Mouse (Mus musculus): ENCODE data around the gene Hist1h1b.

DNA sequence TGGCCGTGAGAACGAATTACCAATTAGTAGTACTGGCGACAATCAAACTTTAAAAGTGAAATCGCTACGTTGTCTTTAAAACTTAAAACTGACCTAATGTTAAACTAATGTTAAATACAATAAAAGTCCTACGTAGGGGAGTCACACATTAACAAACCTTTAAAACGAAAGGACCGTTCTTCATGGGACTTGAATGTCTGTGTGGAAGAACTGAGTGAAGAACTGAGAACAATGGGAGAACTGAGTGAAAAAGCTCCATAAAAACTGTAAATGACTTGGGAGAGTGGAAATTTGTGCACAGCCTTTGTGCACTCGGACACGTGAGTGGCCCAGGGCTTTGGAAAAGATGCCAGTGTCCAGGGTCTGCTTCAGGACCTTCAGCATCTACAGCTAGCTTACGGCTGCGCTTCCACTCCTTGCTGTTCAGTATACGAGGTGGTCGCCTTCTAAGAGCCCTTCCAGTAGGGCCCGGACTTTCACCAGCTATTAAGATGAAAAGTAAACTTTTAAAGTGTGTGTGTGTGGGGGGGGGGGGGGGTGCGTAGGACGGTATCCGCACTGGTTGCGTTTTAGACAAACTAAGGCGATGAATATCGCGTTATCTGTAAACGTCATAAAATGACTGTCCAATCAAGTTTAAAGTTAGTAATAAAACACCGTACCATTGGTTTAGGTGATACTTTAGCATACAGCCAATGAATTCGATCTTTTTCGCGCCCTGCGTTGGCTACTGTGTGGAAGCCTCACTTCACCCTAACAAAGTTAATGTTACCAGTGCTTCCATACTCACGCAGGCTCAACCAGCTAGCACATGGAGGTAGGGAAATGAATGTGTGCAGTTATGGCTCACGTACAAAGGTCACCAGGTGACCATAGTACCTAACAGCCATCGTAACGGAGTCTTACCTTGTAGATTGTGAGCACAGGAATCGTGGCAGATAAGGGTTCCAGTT, 1.3 kb downstream of the Hist1h1b start:
- TF ChIP-seq E2F4 (IDR thresholded peaks at IDR 0.05; ENCODE audit: insufficient read depth): peak; percentile 92
- TF ChIP-seq POLR2A (IDR thresholded peaks at IDR 0.05; ENCODE audit: insufficient read length, low read depth): peak; percentile 93
- no peak for TF ChIP-seq MAX (IDR thresholded peaks at IDR 0.05; ENCODE audit: low read depth)
- TF ChIP-seq SRF (IDR thresholded peaks at IDR 0.05; ENCODE audit: control insufficient read depth, insufficient read length, low read depth): no peak
- no peak for TF ChIP-seq USF1 (IDR thresholded peaks at IDR 0.05; ENCODE audit: low read depth)
- TF ChIP-seq CEBPB (IDR thresholded peaks at IDR 0.05; ENCODE audit: insufficient read depth, poor library complexity, severe bottlenecking): no peak
- peak; percentile 98 for TF ChIP-seq POLR2AphosphoS2 (IDR thresholded peaks at IDR 0.05; ENCODE audit: insufficient read length, low read depth)
- no peak for TF ChIP-seq REST (IDR thresholded peaks at IDR 0.05; ENCODE audit: insufficient read depth, insufficient read length)
- no peak for TF ChIP-seq TCF12 (IDR thresholded peaks at IDR 0.05; ENCODE audit: insufficient read depth, poor library complexity, severe bottlenecking)
- no peak for TF ChIP-seq MYOG (IDR thresholded peaks at IDR 0.05; ENCODE audit: control insufficient read depth in 1 of 3, insufficient read depth in 1 of 3, insufficient read length in 2 of 3, low read depth in 2 of 3)
- no peak for TF ChIP-seq TCF3 (IDR thresholded peaks at IDR 0.05; ENCODE audit: insufficient read length, low read depth)
- TF ChIP-seq MYOD1 (IDR thresholded peaks at IDR 0.05; ENCODE audit: control insufficient read depth in 1 of 3, insufficient read length in 2 of 3, low read depth in 2 of 3): no peak
